Mouse (Mus musculus) small intestine, adult 2 months (tissue): ENCODE data around the gene Atad1.

ENCODE experiments used
- CTCF ChIP-seq: fragments of 200-500 bp; IDR thresholded peaks from 2 replicates; pipeline ENCODE4 v1.5.1; 2012; ENCODE audit warnings: low read depth, mild to moderate bottlenecking, control low read depth, inconsistent platforms, low read length, moderate library complexity, mixed read lengths; ENCODE audit not compliant: insufficient replicate concordance, insufficient read length; ENCODE audit errors: extremely low read depth
- POLR2A ChIP-seq: fragments of 200-500 bp; IDR thresholded peaks from 2 replicates; pipeline ENCODE4 v1.6.1; 2012; ENCODE audit warnings: low read depth, mild to moderate bottlenecking, control low read depth, inconsistent platforms, low read length, moderate library complexity

DNA sequence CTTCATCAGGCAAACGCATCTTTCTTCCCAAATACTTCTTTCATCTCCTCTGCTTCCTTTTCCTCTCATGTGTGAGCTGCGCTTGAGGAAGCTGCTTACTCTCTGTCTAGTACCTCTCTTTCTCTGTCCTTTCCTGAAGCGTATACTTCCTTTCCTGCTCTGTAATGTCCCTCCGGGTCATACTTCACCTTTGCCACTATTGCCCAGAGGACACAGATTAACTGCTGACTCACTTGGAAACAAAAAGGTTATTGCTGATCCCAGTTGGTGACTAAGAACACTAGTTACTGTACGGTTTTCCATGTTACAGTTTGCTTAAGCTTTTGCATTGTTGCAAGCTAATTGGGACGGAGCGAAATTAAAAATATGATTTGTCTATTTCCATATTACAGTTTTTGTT is 1.7 kb downstream of the Atad1 start:
- TF ChIP-seq CTCF: no peak
- TF ChIP-seq POLR2A: no peak
